Mouse (Mus musculus) E14TG2a.4 (cell line): ENCODE data around the gene Atp6v0c.

Experiments used
- H3K27me3 ChIP-seq: 2 replicates; pipeline ENCODE4 v1.6.1; 2014; ENCODE audit warnings: low read length, control low read depth; ENCODE audit not compliant: insufficient read depth
- H3K36me3 ChIP-seq: 2 replicates; pipeline ENCODE4 v1.6.1; 2014; ENCODE audit warnings: low read length, control low read depth; ENCODE audit not compliant: insufficient read depth
- H3K4me1 ChIP-seq: replicated peaks from 2 replicates; pipeline ENCODE4 v1.6.1; 2014; ENCODE audit warnings: low read depth, low read length, control low read depth
- H3K4me3 ChIP-seq: replicated peaks from 2 replicates; pipeline ENCODE4 v1.5.1; 2014; ENCODE audit warnings: mild to moderate bottlenecking, low read length
- H3K9me3 ChIP-seq: 2 replicates; pipeline ENCODE4 v1.6.1; 2014; ENCODE audit warnings: low read length, control low read depth
- CTCF ChIP-seq: conservative IDR thresholded peaks from 2 replicates; pipeline ENCODE4 v1.5.1; 2014; ENCODE audit warnings: low read length
- NANOG ChIP-seq: IDR thresholded peaks from 2 replicates; pipeline ENCODE4 v1.6.1; 2014; ENCODE audit warnings: borderline replicate concordance, low read length, mixed read lengths
- POU5F1 ChIP-seq: IDR thresholded peaks from 2 replicates; pipeline ENCODE4 v1.6.1; 2014; ENCODE audit warnings: low read length, borderline replicate concordance

The Atp6v0c gene

DNA sequence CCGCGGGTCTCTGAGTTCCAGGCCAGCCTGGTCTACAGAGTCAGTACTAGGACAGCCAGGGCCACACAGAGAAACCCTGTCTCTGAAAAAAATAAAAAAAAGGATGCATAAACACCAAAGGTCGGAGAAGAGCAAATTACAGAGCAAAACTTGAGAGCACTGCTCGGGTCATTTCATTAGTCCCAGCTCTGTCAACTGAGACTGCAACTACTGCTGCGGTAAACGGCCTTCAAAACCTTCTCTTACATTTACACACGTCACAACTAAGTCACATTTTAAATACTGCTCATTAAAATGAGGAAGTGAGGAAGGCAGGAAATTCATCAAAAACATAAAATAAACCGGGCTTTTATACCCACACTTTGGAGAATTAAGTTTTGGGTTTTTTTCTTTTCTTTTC lies 23.3 kb upstream of the Atp6v0c start:
- TF ChIP-seq POU5F1 (no peak), NANOG (no peak), CTCF (no peak)
- peaks cover 80% of the 10 kb centered on the region for H3K4me1 ChIP-seq
- H3K4me3 ChIP-seq = no peak overlapping the region
- H3K36me3 ChIP-seq = peaks cover 33% of the 10 kb centered on the region
- no peaks in the 10 kb centered on the region for H3K27me3 ChIP-seq
- no peaks in the 10 kb centered on the region for H3K9me3 ChIP-seq

DNA sequence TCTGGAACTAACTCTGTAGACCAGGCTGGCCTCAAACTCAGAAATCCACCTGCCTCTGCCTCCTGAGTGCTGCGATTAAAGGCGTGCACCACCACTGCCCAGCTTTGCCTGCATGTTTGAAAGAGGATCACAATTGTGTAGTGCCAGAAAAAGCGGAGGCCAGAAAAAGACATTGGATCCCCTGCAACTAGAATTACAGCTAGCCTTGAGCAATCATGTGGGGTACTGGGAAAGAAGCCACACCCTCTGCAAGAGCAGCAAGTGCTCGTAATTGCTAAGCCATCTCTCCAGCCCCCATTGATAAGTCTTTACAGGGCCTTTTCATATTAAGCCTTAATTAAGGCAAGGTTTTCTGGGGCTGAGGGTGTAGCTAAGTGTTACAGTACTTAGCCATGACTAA lies 22.0 kb upstream of the Atp6v0c start:
- no peaks in the 10 kb centered on the region for H3K9me3 ChIP-seq
- H3K36me3 ChIP-seq = peaks cover 30% of the 10 kb centered on the region
- TF ChIP-seq POU5F1 (no peak), NANOG (no peak), CTCF (no peak)
- H3K4me3 ChIP-seq = no peak overlapping the region
- peaks cover 68% of the 10 kb centered on the region for H3K4me1 ChIP-seq
- no peaks in the 10 kb centered on the region for H3K27me3 ChIP-seq

DNA sequence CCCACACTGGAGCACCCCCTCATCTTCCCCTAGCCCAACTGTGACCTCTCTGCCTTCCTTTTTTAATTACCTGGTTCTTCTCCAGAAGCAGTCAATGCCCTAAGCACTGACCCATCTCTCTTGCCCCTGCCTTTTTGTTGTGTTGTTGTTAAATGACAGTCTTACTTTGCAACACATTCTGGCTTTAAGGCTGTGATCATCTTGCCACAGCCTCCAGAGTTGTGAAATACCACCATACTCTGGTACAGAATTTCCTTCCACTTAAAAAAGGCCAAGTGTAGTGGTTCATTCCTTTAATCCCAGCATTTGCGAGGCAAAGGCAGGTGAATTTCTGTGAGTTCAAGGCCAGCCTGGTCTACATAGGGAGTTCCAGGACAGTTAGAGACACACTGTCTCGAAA lies 21.4 kb upstream of the Atp6v0c start:
- Histone ChIP-seq H3K4me1 (peaks cover 65% of the 10 kb centered on the region), H3K9me3 (no peaks in the 10 kb centered on the region), H3K4me3 (no peak overlapping the region), H3K27me3 (no peaks in the 10 kb centered on the region), H3K36me3 (peaks cover 34% of the 10 kb centered on the region)
- TF ChIP-seq CTCF = no peak
- no peak for TF ChIP-seq NANOG
- no peak for TF ChIP-seq POU5F1

DNA sequence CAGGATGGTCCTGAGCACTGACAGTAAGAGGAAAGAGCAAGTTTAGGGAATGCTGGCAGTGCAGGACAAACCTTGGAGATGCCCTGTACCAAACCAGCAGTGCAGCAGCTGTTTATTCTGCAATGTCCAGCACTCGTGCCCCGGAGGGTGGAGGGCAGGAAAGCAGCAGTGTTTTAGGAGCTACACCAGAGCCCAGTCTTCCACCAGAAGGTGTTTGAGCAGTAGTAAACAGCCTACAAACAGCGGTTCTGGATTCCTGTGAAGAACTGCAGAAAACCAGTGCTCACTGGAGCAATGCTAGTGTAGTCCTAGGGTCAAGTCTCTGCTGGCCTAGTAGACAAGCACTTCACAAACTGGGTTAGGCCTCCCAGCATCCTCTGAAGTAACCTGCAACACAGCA lies 4.8 kb upstream of the Atp6v0c start:
- Histone ChIP-seq H3K9me3 (no peaks in the 10 kb centered on the region), H3K36me3 (peaks cover 15% of the 10 kb centered on the region), H3K27me3 (no peaks in the 10 kb centered on the region), H3K4me1 (peaks cover 39% of the 10 kb centered on the region), H3K4me3 (no peak overlapping the region)
- TF ChIP-seq POU5F1 (no peak), CTCF (no peak), NANOG (no peak)

DNA sequence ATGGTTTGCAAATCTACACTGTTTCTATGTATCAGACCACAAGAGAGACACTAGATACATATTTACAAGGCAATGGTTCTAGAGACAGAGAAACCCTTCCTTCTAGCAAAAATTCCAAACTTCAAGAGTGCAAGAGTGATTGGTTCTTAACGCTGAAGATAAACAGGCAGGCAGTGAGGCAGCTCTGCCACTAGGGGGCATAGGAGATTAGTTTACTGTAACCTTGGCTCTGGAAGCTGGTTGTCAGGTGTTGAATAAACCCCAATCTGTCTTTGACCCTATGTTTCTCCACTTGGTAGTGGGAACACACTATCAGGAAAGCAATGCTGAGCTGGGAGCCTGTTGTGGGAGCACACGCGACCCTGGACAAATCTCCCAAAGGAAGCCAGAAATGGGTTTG lies 3.9 kb upstream of the Atp6v0c start:
- H3K4me3 ChIP-seq = no peak overlapping the region
- TF ChIP-seq NANOG = no peak
- peak; percentile 93 for TF ChIP-seq CTCF
- TF ChIP-seq POU5F1 = no peak
- H3K36me3 ChIP-seq = peaks cover 11% of the 10 kb centered on the region; the same call in 1 of the 2 replicates
- H3K4me1 ChIP-seq = peaks cover 35% of the 10 kb centered on the region
- no peaks in the 10 kb centered on the region for H3K27me3 ChIP-seq
- no peaks in the 10 kb centered on the region for H3K9me3 ChIP-seq

DNA sequence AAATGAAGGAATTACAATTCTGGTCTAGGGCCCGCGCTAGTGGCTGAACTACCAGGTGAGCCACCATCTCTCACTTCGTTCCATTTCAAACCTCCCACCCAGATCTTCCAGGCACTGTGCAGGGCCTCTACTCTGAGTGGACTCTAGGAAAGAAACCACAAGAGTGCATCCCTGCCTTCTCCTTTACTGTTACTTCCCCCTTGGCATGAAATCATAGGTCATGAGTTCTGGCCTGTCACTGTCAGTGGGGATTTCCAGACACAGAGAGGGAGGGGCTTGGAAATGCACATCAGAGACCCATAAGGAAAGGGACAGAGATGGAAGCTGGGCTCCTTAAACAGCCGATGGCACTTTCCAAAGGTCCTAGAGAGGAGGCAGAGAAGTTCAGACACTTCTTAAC lies 2.2 kb upstream of the Atp6v0c start:
- H3K9me3 ChIP-seq = no peaks in the 10 kb centered on the region
- TF ChIP-seq CTCF = no peak
- H3K36me3 ChIP-seq = peaks cover 21% of the 10 kb centered on the region
- peaks cover 52% of the 10 kb centered on the region for H3K4me1 ChIP-seq
- no peaks in the 10 kb centered on the region for H3K27me3 ChIP-seq
- no peak overlapping the region for H3K4me3 ChIP-seq

DNA sequence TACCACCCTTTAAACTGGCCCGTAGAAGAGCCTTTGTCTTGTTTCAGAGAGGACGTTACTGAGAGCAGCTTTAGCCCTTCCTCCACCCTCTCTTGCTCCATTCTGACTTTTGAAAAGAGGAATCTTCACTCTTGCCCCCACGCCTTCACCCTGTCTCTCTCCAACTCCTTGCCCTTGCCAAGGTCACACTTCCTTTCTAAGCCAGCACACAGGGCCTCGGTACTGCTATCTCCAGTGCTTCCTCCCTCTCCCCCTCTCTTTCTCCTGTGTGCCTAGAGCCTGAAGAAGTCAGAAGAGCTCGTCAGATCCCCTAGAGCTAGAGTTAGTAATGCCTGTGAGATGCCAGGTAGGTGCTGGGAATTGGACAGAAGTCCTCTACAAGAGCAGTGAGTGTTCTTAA lies 1.2 kb upstream of the Atp6v0c start:
- Histone ChIP-seq H3K36me3 (peaks cover 24% of the 10 kb centered on the region), H3K4me3 (peak overlapping the region; percentile 92), H3K27me3 (no peaks in the 10 kb centered on the region), H3K9me3 (no peaks in the 10 kb centered on the region), H3K4me1 (peaks cover 59% of the 10 kb centered on the region)
- no peak for TF ChIP-seq CTCF
- TF ChIP-seq POU5F1 = no peak
- no peak for TF ChIP-seq NANOG

DNA sequence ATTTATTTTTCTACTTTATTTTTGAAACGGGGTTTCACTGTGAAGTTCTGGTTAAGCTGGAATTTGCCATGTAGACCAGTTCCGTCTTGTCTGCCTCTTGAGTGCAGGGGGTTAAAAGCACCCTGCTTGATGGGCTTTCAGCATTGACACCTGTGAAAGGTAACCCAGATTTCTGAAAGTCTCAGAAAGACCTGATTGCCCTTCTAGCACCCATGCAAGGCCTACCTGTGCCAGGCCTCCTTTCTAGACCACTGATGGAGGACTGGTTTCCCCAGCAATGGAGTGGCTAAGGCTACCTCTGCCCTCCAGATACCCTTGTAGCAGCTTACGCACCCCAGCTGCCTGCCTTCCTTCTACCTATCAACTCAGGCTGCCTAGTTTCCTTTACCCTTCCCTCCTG lies 623 bp upstream of the Atp6v0c start:
- TF ChIP-seq NANOG = no peak
- no peak for TF ChIP-seq POU5F1
- TF ChIP-seq CTCF = no peak
- no peaks in the 10 kb centered on the region for H3K27me3 ChIP-seq
- peaks cover 65% of the 10 kb centered on the region for H3K4me1 ChIP-seq
- H3K9me3 ChIP-seq = no peaks in the 10 kb centered on the region
- H3K4me3 ChIP-seq = peak overlapping the region; percentile 92
- H3K36me3 ChIP-seq = peaks cover 30% of the 10 kb centered on the region

DNA sequence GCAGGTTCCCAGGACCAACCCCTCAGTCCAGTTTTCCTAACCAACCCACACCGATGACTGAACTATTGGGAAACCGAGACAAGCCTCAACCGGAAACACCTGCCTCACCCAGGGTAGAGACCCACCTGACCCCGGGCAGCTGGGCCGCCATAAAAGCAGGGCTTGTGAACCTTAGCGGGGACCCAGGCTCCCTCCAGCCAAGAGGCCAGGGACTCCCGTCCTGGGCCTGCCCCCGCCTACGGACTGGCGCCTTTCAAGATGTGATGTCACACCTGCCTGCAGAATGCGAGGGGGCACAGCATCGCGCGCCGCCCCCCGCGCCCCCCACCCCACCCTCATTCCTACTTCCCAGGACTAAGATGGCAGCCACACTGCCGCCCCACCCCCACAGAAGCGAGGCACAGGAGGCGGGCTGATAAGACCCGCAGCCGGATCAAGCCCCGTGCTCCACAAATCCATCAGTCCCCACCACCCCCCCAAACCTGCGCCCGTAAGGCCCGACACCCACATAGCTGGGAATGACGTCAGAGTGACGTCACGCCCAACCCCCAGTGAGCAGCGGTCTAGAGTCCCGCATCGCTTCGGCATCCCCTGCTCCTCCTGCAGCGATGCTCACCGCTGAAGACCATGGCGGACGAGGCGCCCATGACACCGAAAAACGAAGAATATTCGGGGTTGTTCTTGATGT lies 768 bp downstream of the Atp6v0c start:
- peak overlapping the region; percentile 92 for H3K4me3 ChIP-seq
- no peaks in the 10 kb centered on the region for H3K27me3 ChIP-seq
- H3K9me3 ChIP-seq = no peaks in the 10 kb centered on the region
- H3K36me3 ChIP-seq = peaks cover 39% of the 10 kb centered on the region
- no peak for TF ChIP-seq NANOG
- no peak for TF ChIP-seq POU5F1
- TF ChIP-seq CTCF = no peak
- peaks cover 67% of the 10 kb centered on the region for H3K4me1 ChIP-seq
